Mouse (Mus musculus) Patski (cell line): ENCODE data around the gene Chmp4b. TPM values are rescaled to one million over a fixed set of nuclear protein-coding genes. Genes with fewer than 3 reads are reported as not detected.

Source experiments
- ATAC-seq: fragments of 100-300 bp; one replicate; pipeline ENCODE4 v1.8.0; 2021
- CTCF ChIA-PET: fragments of 350-600 bp; sonication (Branson Sonifier 250); formaldehyde crosslinking; loops from one replicate; lab custom pipeline; 2022; ENCODE audit warnings: inconsistent platforms; lab: Charles Lee
- POLR2A ChIA-PET: fragments of 350-600 bp; sonication (Branson Sonifier 250); formaldehyde crosslinking; loops from one replicate; lab custom pipeline; 2022; ENCODE audit warnings: antibody characterized with exemption, inconsistent platforms; lab: Charles Lee
- DNase-seq: peaks from one replicate; pipeline ENCODE4 v3.0.0-alpha.2; 2011; ENCODE audit warnings: low read depth, low spot score
- H3K27me3 ChIP-seq: fragments of 371-371 bp; one replicate; pipeline ENCODE4 v1.5.1; 2021
- CTCF ChIP-seq: fragments of 100-300 bp; IDR thresholded peaks from one replicate; pipeline ENCODE4 v1.5.1; 2021
- in situ Hi-C: fragments of 300-500 bp; cut with MboI; formaldehyde crosslinking; loops from 3 replicates; pipeline ENCODE4 v1.11.1; 2018; ENCODE audit warnings: low pct_unique_long_range_greater_than_20kb, mixed read lengths
- polyA plus RNA-seq: library from polyadenylated mRNA; unstranded; gene quantifications from one replicate; pipeline ENCODE4 v1.2.3, GENCODE M21; 2021

Chmp4b gene
- polyA plus RNA-seq, 1 experiment from 2014 or later: 239 TPM

DNA sequence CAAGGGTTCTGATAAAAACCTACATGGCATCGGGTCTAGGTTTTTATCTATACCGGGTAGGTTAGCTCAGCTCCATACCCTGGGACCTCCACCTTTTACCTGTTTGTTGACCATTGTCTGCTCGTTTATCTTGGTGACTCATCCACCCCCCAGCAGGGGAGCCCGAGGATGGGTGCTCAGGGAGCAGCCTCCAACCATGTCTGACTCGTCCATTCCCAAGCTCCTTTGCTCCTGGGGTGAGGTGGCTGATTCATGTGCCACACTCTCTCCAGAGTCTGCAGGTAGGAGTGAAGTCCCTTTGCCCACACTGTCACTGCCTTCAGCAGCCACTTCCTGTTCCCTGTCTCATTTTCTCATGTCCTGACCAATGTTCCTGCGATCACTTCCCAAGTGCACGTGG is 84.5 kb downstream of the Chmp4b start:
- ChIA-PET POLR2A (no interaction called here), CTCF (interaction anchor here (2.3 kb wide), 1 partner anchor 23 kb away, joined by 11 read pairs; no protein-coding TSS in a partner anchor)
- DNase-seq: peak; percentile 48
- H3K27me3 ChIP-seq: no peaks in the 10 kb centered on the region
- in situ Hi-C loops: no loop called here
- no peak for TF ChIP-seq CTCF
- ATAC-seq: no peak

DNA sequence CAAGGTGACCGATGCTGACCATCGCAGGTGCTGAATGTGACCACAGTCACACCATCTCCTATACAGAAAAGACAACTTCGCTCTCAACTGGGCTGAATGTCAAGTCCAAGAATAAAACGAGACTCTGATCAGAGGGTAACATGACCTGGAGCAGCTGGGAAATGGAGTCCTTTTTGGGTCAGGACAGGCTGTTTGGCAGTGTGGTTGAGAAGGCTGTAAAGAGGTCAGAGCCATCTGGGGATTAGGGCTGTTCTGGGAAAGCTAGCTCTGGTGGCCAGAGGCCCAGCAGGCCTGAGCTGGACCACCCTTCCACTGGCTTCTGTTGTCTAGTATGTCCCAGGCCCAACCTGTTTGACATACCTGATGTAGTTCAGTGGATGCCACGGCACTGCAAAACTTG is 87.1 kb downstream of the Chmp4b start:
- ATAC-seq (no peak), DNase-seq (no peak)
- CTCF ChIA-PET: interaction anchor here (1.2 kb wide), 1 partner anchor 8 kb away, joined by 4 read pairs; no protein-coding TSS in a partner anchor
- in situ Hi-C loops: no loop called here
- no peak for TF ChIP-seq CTCF
- H3K27me3 ChIP-seq: no peaks in the 10 kb centered on the region
- POLR2A ChIA-PET: interaction anchor here (0.8 kb wide), 1 partner anchor 17 kb away, joined by 3 read pairs; no protein-coding TSS in a partner anchor

DNA sequence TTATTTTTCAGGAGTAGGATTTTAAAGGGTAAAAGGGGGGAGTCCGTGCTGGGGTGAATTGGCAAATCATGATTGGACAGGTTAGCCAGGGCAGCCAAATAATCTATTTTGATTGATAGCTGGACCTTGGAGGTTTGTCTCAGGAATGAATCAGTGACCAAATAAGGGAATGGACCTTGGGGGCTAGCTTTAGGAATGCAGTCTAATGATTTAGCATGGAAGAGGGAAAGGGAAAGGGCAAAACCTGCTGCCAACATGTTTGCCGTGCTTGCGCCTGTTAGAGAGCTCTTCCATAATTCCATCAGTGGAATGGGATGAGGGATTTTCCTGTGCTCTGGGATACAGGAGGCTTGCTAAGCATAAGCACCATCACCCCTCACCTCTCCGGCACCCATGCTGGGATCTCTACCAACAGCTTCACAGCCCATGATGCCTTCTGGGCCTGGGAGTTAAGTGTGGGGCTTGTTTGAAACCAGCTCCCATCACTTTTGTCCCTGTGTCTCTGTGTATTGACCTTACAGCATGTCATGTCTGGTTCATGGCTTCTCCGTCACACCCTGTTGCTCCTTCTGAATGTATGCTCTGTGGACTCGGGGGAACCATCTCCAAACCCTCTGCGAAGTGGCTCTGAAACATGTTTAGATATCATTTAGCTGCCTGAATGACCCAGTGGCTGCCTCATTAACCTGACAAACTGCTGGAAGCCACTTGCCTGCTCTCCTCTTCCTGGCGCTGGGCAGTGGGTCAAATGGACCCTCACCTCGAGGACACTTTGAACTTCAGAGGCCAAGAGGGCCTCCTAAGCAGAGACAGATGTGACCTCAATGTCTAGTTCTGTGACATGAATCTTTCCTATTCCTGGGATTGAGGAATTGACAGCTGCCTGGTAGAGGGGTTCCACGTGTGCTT is 91.7 kb downstream of the Chmp4b start:
- ATAC-seq: peak; percentile 50
- ChIA-PET CTCF (interaction anchor here (1.1 to 1.2 kb wide), 2 partner anchors 13 to 41 kb away, joined by 3 to 4 read pairs; no protein-coding TSS in a partner anchor), POLR2A (no interaction called here)
- peak; percentile 72 for DNase-seq
- H3K27me3 ChIP-seq: no peaks in the 10 kb centered on the region
- in situ Hi-C loops: no loop called here
- no peak for TF ChIP-seq CTCF

DNA sequence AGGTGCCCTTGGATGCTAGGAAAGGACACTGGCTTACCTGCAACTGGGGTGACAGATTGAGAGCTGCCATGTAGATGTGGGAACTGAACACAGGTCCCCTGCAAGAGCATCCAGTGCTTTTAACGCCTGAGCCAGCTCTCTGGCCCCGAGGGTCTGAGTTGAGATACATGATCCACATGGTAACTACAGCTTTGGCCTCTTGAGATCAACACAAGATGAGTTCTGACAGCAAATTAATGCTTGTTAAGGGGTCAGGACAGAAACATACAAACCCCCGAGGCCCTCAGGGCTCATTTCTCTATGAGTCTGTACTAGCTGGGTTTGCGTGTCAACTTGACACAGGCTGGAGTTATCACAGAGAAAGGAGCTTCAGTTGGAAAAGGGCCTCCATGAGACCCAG is 92.4 kb downstream of the Chmp4b start:
- POLR2A ChIA-PET: no interaction called here

More for the DNA sequence above, 92.4 kb downstream of the Chmp4b start:
- no peaks in the 10 kb centered on the region for H3K27me3 ChIP-seq
- CTCF ChIA-PET: interaction anchor here (1.1 to 1.2 kb wide), 2 partner anchors 12 to 42 kb away, joined by 3 to 4 read pairs; no protein-coding TSS in a partner anchor
- in situ Hi-C loops: no loop called here
- DNase-seq: no peak
- TF ChIP-seq CTCF: no peak
- ATAC-seq: no peak

Other genes starting within 250 kb of the Chmp4b start
- 30.2 TPM for gene Snta1, start 243.6 kb upstream of the Chmp4b start, polyA plus RNA-seq
- gene Cbfa2t2, start 215.2 kb upstream of the Chmp4b start, polyA plus RNA-seq: 27.2 TPM
- 0.35 TPM for gene 1700003F12Rik, start 104.6 kb upstream of the Chmp4b start, polyA plus RNA-seq
- not detected for gene Actl10, start 99.9 kb upstream of the Chmp4b start, polyA plus RNA-seq
- 0.65 TPM for gene Necab3, start 92.8 kb upstream of the Chmp4b start, polyA plus RNA-seq
- 17.7 TPM for gene E2f1, start 81.8 kb upstream of the Chmp4b start, polyA plus RNA-seq
- gene Pxmp4, start 48.0 kb upstream of the Chmp4b start, polyA plus RNA-seq: 17.0 TPM
- 3.1 TPM for gene Zfp341, start 38.4 kb upstream of the Chmp4b start, polyA plus RNA-seq
- gene 4930519P11Rik, start 38.3 kb upstream of the Chmp4b start, polyA plus RNA-seq: 0.13 TPM
- gene Gm14214, start 118.3 kb downstream of the Chmp4b start, polyA plus RNA-seq: not detected
- gene Raly, start 139.4 kb downstream of the Chmp4b start, polyA plus RNA-seq: 237 TPM
- gene a, start 139.7 kb downstream of the Chmp4b start, polyA plus RNA-seq: not detected
- gene Eif2s2, start 241.2 kb downstream of the Chmp4b start, polyA plus RNA-seq: 175 TPM